Mouse (Mus musculus): ENCODE data around the gene Pik3r5.

Gene Pik3r5

DNA sequence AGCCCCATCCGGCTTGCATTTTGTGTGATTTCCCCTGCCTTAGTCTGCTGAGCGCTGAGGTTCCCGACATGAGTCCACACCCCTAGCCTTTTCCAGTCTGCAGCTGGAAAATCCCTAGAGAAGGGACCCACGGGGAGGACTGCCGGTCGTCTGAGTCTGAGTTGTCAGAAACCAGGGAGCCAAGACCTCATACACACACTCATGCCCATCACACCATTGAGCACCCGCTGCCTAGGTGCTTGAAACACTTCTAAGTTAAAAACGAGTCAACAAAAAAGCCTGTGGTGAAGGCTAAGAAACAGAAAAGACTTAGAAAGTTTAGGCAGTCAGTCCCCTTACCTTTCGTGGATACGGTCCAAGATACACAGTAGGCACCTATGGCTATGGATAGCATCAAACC, 55.8 kb downstream of the Pik3r5 start:
- DNase-seq = no peak

DNA sequence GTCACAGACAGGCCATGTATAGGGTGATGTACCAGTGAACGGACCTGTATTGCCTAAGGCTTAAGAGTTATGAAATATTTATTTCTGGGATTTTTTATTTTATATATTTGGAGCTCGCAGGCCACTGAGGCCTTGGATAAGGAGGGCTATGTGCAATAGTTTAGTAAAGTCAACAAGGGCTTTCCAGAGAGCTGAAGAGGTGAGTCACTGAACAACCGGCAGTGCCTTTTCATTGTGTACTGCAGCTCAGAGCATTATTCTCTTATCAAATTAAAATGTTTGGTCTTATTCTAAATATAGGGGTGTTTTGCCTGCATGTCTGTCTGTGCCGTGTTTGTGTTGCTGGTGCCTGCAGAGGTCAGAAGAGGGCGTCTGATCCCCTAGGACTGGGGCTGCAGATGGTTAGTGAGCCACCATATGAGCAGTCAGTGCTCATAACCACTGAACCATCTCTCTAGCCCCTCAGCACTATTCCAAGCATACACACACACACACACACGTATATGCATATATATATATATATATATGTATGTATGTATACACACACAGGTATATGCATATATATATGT, 56.4 kb downstream of the Pik3r5 start:
- DNase-seq = no peak

DNA sequence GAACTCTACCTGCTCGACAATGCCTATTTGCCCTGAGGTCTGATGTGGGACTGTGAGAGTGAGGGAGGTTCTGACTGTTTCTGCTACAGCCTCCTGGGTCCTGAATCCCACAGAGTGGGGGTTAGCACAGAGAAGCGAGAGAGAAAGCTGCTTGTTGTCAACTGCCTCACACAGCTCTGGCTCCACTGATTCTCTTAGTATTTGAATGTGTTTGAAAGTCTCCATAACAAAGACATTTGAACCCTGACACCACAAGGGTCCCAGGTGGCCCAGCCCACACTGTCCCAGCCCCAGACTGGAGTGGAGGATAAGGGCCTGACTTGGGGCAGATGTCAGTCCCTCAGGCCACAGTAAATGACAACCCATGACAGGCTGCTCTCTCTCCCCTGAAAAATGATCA, 57.3 kb downstream of the Pik3r5 start:
- no peak for DNase-seq

DNA sequence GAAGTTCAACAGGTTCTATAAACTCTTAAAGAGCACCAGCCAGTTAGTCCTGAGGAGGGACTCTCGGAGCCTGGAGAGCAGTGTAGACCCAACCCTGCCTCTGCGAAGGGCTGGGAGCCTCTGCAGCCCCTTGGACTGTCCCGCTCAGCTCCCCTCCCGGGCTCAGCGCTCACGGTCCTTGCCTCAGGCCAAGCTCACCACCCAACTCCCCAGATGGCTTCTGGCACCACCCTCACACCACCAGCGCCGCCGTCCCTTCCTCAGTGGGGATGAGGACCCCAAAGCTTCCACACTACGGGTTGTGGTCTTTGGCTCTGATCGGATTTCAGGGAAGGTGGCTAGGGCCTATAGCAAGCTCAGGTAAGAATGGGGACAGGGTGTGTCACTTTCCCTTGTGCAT, 60.7 kb downstream of the Pik3r5 start:
- DNase-seq = no peak

DNA sequence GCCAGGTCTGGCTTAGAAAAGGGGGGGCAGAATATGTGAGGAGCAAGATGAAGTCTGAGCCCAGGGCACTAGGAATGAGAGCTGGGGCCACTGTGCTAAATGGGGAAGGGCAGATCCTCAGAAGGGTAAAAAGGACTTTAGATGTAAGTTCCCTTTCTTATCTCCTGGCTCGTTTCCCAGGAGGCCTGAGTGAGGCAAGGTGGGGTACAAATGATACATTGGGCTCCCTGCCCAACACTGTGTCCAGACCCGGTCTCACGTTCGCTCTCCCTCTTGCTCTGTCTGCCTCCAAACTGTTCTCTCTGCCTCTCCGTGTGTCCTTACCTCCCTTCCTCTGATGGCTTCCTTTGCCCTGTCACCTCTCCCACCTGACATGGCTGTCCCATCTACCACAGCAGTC, 61.8 kb downstream of the Pik3r5 start:
- no peak for DNase-seq

DNA sequence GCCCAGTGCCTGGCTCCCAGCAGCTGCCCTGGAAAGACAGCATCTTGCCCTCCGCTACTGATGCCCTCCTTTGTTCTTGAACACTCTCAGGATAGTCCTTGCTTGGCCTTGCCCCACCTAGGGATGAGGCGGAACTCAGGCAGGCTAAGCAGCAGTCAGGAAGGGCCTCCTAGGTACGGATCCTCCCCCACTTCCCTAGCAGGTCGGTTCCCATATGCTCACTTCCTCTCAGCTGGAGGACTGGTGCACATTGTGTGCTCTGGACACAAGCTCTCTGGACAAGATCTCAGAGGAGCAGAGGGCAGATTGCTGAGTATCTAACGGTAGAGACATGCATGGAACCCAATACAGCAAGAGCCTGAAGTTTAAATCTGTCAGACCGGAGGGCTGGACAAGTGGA, 65.2 kb downstream of the Pik3r5 start:
- no peak for DNase-seq

DNA sequence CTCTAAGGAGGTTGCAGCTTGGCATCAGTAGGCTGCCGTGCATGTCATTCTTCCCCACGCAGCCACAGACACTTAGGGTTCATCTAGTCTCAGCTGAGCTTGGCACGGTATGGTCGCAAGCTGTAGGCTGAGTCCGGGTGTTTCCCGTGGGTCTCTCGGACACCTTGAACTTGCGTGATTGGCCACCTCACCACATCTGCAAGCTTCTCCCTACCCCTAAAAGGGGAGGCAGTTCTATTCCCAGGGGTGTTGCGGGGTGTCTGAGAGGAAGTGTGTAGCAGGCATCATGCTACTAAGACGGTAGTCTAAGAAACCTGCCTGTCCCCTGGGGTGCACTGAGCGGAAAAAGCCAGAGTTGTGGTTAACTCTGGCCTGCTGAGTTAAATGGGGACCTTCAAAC, 66.6 kb downstream of the Pik3r5 start:
- no peak for DNase-seq

DNA sequence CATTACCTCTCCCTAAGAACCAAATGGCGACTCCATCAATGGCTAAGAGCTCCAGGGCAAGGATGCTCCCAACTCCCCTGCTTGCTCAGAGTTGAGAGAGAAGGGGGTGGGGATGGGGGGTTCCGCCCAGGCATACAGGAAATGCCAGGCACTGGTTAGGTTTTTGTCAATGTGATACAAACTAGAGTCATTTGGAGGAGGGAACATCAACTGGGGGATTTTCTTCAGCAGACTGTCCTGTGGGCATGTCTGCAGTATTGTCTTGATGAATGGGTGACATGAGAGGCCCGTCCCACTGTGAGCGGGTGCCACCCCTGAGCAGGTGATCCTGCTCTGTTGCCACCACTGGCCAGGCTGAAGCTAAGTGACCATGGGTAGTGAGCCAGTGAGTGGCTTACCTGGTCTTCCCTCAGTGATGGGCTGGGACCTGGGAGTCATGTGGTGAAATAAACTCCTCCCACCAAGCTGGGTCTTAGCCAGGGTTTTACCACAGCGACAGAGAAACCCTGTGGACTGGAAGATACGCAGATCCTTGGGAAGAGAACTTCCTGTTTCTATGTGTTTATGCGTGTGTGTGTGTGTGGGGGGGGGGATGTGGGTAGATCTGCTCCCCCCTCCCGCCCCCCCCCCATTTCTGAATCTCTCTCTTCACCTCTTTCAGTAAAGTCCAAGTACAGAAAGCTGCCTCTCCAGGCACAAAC, 67.2 kb downstream of the Pik3r5 start:
- DNase-seq = no peak

DNA sequence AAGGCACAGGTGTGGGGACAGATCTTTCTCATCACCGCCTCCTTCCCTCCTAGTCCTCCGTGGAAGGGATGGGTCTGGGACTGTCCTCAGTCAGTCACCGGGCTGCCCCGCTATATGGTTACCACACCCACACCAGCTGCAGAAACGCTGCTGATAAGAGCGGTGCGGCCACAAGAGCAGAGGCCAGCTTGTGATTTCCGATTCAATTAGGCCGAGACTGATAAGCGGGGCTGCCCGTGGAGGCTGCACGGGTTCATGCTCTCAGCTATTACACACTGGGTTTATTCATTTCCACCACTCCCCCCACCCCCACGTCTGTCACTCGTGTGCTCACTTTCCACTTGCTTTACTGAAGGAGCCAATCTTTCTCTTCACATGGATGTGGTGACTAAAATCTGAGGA, 69.0 kb downstream of the Pik3r5 start:
- DNase-seq = no peak

DNA sequence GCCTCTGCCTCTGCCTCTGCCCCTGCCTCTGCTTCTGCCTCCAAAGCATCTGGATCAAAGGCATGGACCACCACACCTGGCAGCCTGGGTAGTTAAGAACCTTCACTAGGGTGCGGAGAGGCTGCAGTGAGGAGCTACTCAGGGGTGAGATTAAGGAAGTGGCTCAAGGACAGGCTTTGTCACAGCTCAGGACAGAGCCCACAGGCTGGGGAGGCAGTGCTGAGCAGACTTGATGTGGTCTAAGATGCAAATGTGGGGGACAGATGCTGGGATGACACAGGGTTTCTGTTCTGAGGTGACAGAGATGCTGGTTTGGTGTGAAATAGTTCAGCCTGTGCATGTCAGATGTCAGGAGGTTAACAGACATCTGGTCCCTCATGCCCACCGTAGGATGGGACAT, 70.5 kb downstream of the Pik3r5 start:
- no peak for DNase-seq

DNA sequence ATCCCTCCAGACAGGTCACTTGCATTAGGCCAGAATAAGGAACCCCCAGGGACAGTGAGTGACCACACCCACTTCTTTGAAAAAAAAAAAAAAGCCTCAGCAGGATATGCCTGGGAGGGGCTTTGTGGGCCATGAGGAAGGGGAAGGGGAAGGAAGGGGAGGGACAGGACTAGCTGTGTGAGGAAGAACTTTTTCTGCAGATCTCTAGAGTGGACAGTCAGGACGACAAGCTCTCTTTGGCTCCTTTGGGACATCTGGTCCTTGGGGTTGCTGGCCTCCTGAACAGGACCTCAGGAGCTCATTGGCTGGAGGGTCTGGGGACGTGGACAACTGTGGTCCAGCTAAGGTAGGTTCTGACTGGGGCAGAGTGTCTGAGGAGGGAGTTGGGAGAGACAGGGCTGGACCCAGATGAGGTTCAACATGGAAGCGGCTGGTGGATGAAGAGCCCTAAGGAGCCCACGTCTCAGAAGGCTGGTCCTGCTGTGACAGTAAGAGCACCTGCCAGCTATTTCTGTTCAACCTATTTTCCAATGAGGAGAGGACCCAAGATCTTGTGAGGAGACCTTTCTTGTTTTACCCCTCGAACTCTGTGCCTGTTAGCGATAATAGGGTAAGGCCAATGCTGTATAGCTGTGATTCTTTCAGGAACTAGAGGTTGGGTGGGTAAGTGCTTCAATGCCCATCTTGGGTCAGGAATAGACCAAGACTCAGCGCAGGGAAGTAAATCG, 71.1 kb downstream of the Pik3r5 start, which contains the start of gene Pik3r6:
Gene Pik3r6, plus strand, starts transcription at position 118 of the 728 bp plus-strand sequence.
- DNase-seq = peak; percentile 18

DNA sequence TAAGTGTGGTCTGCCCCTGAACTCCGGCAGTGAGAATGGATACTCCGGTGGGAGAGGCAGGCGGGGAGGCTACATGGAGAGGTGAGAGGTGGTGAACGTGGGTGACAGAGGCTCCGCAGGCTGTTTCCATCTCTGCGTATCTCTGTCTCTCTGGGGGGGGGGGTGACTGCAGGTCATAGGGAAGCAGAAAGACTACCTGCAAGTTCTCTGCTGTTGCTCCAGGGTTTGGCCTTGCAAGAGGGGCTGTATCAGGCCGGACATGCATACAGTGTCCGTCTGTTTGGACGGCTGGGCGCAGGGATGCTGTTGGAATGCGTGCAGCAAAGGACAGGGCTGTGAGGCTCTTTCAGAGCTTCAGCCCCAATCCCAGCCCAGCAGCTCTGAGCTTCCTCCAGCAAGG, 73.0 kb downstream of the Pik3r5 start:
- DNase-seq = no peak

DNA sequence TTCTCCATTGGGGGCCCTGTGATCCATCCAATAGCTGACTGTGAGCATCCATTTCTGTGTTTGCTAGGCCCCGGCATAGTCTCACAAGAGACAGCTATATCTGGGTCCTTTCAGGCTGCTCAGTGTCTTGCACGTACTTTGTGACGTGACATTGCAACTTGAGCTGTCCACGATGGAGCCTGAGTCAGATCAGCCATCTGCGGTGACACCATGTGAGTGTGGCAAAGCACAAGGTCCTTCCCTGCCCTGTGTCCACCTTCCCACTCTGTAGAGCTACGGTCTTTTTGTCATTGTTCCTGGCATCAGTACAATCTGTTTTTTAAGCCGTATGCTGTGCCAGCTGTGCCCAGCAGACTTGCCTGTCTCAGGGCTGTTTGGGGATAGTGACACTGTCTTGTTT, 75.3 kb downstream of the Pik3r5 start:
- no peak for DNase-seq

DNA sequence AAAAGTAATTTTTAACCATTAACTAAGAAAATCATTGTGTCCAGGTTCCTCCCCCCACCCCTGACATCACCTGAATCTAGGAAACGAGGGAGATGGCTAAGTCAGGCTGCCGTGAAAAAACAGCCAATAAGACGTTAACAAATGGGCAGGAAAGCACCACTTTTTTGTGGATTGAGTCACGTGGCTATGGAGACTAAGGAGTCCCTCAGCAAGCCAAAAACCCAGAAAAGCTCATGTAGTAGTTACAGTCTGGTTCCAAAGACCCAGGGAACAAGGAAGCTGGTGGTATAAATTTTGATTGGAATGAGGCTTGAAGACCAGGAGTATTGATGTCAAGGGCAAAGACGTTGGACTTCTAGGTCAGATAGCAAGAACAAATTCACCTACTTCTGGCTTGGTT, 76.7 kb downstream of the Pik3r5 start:
- DNase-seq = no peak

DNA sequence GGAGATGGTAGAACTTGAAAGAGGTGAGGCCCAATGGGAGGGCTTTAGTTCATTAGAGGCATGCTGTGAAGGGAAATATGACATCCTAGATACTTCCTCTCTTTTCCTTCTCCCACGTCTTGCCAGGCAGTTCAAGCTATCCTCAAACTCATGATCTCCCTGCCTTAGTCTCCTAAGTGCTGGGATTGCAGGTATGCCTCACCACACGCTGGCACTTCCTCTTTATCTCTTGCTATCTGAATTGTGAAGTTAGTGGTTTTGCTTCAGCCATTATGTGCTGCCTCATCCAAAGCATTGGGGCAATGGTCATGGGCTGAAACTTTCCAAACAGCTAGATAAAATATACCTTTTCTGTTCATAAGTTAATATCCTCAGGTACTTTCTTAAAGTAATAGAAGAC, 77.3 kb downstream of the Pik3r5 start:
- DNase-seq = no peak

DNA sequence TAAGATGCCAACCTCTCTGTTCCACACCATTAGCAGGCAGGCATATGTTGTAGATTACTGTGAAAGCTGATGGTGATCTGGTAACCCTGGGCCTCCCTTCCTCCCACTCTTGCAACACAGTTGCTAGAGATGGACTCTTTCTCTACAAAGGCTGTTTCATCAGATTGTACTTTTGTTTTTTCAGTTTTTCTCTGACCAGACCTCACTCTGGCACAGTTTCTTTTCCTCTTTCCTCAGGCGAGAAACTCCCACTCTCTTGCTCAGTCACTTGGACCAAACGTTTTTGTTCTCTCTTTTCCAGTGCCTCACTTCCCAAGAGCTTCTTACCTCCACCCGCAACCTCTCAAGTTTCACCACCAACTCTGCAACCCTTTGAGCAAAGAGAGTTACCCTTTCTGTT, 82.0 kb downstream of the Pik3r5 start:
- no peak for DNase-seq

DNA sequence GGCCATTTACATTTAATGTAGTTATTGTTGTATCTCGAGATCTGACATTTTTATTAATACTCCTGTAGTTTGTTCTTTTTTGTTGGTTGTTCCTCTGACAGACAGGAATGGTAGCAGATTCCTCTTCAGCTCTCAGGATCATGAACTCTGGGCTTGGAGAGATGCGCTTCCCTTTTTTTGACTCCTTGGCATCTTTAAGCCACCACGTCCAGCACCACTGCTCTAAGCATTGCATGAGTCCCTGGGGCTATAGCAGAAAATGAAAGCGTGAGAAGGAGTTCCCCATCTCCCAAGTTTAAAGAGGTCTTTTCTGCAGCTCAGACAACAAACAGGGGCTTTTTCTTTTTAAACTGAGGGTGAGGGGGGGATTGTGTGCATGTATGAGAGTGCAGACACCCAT, 87.4 kb downstream of the Pik3r5 start:
- no peak for DNase-seq

DNA sequence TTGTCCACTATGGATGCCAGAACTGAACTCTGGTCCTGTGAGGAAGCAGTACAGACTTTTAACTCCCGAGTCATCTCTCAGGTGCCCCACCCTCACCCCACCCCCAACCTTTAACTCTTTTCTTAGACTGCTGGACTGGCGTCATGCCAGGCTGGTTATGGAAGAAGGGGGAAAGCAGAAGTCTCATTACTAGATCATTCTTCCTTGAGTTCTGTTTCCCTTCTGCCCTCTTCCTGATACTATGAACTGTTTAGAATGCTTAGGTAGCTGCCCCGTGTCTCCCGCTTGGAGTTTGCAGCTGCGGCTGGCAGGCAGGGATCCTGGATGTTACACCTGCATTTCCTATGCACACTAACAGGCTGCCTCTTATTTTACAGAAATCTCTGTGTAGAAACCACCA, 87.9 kb downstream of the Pik3r5 start:
- no peak for DNase-seq

DNA sequence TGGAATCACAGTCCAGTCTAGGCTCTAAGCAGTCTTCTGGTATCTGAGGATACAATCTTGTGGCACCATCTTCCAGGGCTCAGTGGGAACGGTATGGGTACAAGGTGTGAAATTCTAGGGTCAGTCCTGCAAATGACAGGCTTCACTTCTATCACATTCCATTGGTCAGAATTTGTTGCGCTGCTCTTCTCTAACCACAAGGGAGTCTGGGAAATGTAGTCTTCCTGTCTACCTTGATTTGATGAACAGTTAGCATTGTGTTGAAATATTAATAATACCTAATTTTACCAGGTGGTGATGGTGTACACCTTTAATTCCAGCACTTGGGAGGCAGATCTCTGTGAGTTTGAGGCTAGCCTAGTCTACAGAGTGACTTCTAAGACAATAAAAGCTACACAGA, 88.5 kb downstream of the Pik3r5 start:
- DNase-seq = no peak

DNA sequence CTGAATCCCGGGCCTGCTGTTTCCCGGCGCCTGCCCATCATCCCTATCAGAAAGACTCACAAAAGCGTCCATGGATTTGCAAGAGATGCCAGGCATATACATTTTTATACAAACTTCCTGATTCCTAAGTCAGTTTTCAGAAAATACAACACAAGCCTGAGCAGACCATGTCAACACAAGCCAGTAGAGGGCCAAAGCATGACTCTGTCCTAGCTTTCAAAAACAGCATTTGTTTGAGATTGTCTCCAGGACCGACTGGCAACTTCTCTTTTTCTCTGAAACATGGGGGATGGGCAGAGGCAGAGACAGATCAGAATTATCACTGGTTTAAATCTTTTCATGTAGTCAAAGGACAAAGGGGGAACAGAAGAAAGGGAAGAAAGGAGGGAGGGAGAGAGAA, 89.4 kb downstream of the Pik3r5 start:
- no peak for DNase-seq

DNA sequence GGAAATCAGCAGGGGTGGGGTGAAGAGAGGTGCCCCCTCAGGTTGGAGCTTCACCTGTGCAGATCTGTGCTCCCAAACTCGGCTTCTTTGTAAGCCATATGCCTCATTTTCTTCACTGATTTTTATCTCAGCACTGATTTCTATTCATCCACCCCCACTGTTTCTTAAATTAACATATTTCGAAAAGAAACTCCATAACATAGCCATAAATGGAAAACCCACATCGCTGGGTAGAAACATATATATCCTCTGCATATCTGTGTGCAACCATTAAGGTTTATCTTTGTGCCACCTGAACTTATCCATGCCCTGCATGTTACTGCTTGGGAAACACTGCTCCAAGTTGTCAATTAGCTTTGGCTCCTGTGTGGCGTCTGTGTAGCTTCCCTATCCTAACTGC, 94.5 kb downstream of the Pik3r5 start:
- no peak for DNase-seq

DNA sequence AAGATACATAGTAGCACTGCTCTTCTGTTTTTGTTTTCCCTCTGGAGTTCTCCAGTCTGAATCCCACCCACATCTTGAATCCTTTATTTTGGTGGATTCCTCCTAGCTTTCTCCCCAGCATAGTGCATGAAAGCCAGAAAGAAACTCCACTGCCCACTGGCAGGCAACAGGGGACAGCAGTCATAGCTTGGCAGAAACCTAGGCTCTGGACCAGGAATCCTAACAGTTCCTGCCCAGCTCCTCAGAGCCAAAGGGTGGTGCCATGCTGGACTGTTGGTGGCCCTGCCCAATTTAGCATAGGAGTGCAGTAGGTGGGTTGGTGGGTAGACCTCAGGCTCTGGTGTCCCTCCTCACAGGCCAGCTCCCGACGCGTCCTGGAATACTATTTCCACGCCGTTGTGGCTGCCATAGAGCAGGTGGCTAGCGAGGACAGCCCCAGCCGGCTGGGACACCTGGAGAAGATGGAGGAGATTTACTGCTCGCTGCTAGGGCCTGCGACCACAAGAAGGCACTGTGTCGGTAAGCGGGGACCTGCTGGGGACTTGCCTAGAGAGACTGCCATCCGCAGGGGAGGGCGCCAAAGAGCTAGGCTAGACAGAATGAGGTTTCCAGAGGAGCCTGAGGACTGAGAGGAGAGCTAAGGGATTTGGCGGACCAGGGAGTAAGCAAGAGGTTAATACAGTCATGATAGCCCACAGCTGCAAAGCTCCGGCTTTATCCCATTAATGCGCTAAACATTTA, 99.3 kb downstream of the Pik3r5 start:
- peak; percentile 22 for DNase-seq

DNA sequence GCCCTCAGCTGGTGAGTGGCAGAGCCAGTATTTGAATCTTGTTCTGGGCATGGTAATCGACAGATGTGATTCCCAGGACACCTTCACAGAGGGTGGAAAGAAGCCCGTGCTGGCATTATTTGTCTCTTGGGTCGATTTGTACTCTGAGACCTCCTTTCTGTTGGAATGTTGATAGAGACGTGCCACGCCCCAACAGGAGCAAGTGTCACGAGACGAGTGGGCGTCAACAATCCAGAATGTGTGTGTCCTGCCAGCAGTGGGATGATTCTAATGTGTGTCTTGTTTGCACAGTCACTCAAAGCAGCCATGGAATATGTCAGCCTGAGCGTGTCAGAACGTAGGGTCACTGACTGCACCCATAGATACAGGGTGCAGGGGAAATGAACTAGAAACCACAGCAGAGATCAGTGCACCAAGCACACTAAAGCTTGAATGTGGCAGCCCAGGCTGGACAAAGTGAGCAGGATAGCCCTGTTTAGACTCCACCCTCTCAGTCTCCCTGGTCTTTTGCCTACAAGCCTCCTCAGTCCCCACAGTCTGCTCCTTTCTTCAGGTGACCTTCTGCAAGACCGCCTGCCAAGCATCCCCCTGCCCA, 100.1 kb downstream of the Pik3r5 start:
- DNase-seq = no peak

Data from kidney, adult 18-20 months (tissue).